Mouse (Mus musculus) monocyte, adult 2 months (primary cell): ENCODE results near the gene Rai14.

Experiments
- DNase-seq, 2 experiments: peaks; one replicate each; pipeline ENCODE4 v3.0.0; 2022; ENCODE audit warnings: low spot score in 2 of 2, low read depth in 1 of 2

The Rai14 gene

GRCm38 (mm10) chr15:10721259-10721781 lies 6.9 kb upstream of the Rai14 start:
- DNase-seq: no peak

- no peak for DNase-seq
These were observed 6.2 kb upstream of the Rai14 start for GRCm38 (mm10) chr15:10720671-10721070.

- DNase-seq: no peak
These were observed 5.8 kb upstream of the Rai14 start for GRCm38 (mm10) chr15:10720188-10720587.

DNA sequence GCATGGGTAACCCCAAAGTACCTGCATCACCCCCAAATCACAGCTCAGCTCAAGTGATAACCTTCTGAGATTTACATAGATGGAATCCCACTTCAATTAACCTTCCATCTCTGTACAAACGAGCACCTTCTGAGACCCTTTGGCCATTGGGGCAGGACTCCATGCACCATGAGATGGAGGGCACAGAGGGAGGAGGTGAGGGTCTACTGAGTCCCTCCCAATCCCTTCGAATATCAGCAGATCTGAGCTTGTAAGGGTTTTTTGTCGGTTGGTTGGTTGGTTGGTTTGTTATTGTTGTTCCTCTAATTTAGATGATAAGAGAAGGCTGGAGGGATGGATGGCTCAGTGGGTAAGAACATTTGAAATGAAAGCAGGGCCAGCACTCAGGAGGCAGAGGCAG lies 5.1 kb upstream of the Rai14 start:
- DNase-seq: no peak

GRCm38 (mm10) chr15:10718763-10719162 lies 4.3 kb upstream of the Rai14 start:
- no peak for DNase-seq

DNA sequence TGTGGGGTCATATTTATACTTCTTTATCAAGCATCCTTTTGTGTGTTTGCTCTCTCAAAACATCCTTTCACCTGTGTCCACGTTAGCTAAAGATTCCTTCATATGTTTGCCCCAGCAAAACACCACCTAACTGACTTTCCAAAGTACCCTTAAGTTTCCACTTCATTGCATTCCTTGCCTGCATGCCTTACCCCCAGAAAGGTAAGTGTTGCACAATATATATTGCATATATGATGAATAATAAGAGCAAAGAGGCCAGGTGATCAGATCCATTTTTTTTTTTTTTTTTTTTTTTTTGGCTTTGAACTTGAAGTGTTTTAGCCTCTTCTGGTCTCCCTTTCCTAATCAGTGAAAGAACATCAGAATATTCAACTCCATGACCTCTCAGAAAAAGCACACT lies 2.9 kb upstream of the Rai14 start:
- DNase-seq: no peak

DNA sequence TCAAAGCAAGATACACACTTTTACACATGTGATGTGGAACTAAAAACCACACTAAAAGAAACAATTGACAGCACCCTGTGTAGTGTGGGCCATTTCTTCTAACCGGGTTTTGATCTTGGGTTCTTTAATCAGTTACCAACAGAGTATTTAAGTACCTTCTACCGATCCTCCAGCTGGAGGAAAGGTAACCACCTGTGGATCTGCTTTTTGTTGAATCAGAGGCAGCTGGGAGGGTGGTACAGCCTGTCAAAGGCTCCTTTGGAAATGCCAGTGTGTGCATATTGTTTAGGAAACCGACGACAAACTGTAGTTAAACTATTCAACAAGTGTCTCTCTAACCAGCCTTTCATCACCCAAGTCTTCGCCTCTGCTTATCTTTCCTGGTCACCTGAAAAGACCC lies 1.5 kb upstream of the Rai14 start:
- no peak for DNase-seq

GRCm38 (mm10) chr15:10715139-10715505 lies 698 bp upstream of the Rai14 start:
- no peak for DNase-seq

DNA sequence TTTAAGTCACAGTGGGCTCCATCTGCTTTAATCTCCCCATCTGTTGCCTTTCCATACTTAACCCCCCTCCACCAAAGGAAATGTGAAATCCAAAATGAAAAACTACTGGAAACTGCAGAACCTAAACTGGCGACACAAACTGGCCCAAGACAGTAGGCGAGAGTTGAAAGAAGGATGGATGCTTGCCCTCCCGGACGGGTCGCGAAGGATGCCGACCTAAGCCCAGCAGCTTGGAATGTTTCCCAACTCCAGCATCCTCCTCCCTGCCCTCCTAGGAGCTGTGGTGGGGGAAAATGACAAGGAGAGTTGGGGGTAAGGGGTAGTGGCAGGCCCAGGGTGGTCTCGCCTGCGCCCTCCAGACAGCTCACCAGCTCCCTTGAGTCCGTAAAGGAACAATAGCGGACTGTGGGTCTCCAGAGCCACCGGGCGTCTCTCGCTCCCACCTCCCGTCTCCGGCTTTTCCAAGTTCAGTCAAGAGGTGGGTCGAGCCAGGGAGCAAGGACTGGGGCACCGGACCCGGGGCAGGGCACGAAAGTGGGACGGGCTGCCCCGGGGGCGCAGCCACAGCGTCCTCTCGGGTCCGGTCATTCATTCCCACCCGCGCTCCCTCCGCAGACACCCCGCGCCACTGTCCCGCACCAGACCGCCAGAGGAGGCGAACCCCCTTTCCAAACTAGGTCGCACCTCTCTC lies 653 bp downstream of the Rai14 start:
- no peak for DNase-seq

- no peak for DNase-seq
These were observed 1.2 kb downstream of the Rai14 start for GRCm38 (mm10) chr15:10713181-10713625.

GRCm38 (mm10) chr15:10712288-10712687 lies 2.1 kb downstream of the Rai14 start:
- DNase-seq: no peak

DNA sequence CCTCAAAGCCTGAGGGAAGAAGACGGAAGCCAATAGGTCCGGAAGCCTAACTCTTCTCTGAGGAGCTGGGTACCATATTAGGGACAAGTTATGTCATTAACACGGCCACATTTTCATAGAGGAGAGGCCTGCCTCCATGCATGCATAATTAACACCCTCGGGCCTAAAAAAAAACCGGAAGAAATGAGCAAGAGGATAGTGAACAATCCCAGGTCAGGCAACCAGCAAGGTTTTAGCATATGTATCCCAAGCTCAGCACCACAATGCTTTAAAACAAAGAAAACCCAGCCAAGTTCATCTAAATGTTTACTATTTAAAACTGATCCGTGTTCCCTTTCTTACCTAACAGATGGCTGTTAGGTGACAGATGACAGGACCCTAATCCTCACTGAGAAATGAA lies 3.2 kb downstream of the Rai14 start:
- no peak for DNase-seq

- no peak for DNase-seq
These were observed 5.7 kb downstream of the Rai14 start for GRCm38 (mm10) chr15:10708591-10709272.

GRCm38 (mm10) chr15:10707109-10707508 lies 7.3 kb downstream of the Rai14 start:
- no peak for DNase-seq

DNA sequence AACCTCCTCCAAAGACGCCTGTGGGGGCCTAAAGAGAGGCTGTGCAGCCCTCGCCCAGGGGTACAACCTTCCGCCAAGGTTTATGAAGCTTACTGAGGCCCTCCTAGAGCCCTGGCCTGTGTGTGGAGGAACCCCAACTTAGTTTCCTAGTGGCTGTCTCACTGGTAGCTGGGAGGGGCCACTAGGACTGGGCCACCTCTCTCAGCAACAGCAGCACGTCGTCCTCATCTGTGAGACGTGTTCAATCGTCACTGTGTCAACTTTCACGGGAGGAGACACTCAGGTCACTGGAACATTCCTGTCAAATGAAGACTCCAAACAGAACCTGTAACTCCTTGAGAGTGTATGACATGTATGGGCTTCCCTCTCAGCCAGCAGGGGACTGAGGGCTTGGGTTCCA lies 8.0 kb downstream of the Rai14 start:
- no peak for DNase-seq

- no peak for DNase-seq
These were observed 8.7 kb downstream of the Rai14 start for GRCm38 (mm10) chr15:10705752-10706151.

DNA sequence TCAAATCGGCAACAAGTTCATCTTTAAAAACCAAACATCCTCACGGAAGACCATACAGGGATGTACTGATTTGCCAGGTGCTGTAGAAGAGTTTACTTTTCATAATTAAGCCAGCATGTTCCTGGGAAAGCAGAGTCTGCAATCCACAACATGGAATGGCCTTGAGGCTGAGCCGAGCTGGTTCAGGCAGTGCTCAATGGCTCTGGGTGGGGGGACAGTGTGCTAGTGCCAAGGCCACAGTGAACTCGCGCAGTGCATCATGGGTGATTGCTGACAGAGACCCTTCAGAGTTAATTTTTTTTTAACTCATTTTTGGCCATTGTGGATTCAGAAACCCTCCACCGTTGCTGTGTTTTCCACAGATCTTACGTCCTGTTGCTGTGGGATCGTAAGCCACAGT lies 10.1 kb downstream of the Rai14 start:
- DNase-seq: no peak

DNA sequence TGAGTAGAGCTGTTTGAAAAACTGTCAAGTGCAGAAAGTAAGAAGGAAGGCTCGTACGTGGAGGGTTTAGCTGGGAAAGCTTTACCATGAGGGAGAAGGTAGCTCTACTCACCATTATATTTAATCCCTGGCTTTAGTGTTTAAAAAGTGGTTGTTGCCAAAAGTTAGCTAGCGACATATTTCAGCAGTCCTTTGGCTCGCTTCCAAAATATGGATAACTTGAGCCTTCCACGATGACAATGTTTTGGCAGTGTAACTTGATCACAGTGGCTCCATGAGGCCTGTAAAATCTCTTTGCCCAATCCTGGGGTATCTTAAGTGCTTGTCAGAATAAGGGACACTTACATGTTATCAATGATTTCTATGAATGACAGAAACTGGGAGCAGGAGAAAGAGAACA lies 12.9 kb downstream of the Rai14 start:
- DNase-seq: no peak

DNA sequence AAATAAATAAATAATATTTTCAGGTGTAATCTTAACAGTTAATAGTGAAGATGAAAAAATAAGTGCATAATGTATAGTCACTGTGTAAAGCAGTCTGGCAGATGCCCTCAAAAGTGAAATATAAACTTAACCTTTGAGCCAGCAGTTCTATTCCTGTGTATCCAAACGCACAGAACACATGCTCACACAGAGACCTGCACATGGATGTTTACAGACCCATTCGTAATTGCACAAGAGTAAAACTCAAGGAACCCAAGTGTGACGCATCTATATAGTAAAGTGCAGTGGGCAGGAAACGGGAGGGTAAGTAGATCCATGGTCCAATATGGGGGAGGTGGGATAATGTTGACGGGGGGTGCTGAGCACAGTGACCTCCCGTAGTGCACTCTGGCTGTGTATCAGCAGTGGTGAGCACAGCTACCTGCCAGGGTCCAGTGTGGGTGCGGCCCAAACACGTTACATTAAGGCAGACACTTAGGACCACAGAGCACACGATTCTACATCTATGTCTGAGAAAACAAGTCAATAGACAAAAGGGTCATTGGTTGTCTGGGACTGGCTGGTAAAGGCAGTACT lies 13.4 kb downstream of the Rai14 start:
- DNase-seq: no peak

- no peak for DNase-seq
These were observed 17.8 kb downstream of the Rai14 start for GRCm38 (mm10) chr15:10696478-10697234.

GRCm38 (mm10) chr15:10692627-10693026 lies 21.8 kb downstream of the Rai14 start:
- no peak for DNase-seq

DNA sequence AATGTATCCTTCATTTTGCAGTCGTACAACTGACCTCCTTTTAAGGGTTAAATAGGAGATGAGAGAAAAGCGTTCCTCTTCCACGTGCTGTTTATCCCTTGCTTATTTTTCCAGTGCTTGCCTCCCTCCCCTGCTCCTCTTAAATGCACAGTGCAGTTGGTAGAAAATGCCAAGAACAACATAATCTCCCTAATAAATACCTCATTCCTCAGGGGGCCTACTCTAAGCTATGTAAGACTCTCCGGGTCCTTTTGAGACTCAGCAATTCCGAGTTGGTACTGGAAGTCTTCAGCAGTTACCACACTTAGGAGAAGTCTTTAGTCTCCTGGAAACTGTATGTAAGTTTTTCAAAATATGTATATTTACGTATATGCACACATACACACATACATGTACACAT lies 22.9 kb downstream of the Rai14 start:
- DNase-seq: no peak
